Mouse (Mus musculus) neural tube, embryonic 13.5 days (tissue): ENCODE data around the gene Fgfbp1. TPM values are rescaled to one million over a fixed set of nuclear protein-coding genes. Genes with fewer than 3 reads are reported as not detected.

ENCODE experiments used
- polyA plus RNA-seq: library from polyadenylated mRNA; unstranded; fragments of >200 nt; fragmentation: Nextera tagmentation; extraction: Ambion mirVana; gene quantifications from 2 replicates; pipeline ENCODE4 v1.2.1, GENCODE M21; 2015

Fgfbp1 gene
- polyA plus RNA-seq, 1 experiment from 2014 or later: 4.8 TPM

Other genes starting within 250 kb of the Fgfbp1 start
- 0.08 and 0.39 TPM in 2 replicates for gene Bst1, start 162.9 kb downstream of the Fgfbp1 start, polyA plus RNA-seq
- gene Fbxl5, start 160.1 kb downstream of the Fgfbp1 start, polyA plus RNA-seq: 65.0 and 71.7 TPM in 2 replicates
- gene Cd38, start 113.2 kb downstream of the Fgfbp1 start, polyA plus RNA-seq: 4.8 and 5.1 TPM in 2 replicates
- 0.45 TPM in 1 of 2 replicates, not detected in the other for gene Gm7879, start 68.6 kb downstream of the Fgfbp1 start, polyA plus RNA-seq
- 39.1 and 39.6 TPM in 2 replicates for gene Prom1, start 120.3 kb upstream of the Fgfbp1 start, polyA plus RNA-seq
- gene Tapt1, start 244.8 kb upstream of the Fgfbp1 start, polyA plus RNA-seq: 26.9 and 31.1 TPM in 2 replicates